Mouse (Mus musculus) G1E (cell line): Measurements from ENCODE around the gene Ccdc88c.

Experiments used
- CTCF ChIP-seq: IDR thresholded peaks from 2 replicates; pipeline ENCODE4 v1.5.1; 2012; ENCODE audit warnings: low read depth, low read length, inconsistent platforms, mixed read lengths
- GATA2 ChIP-seq: IDR thresholded peaks from 2 replicates; pipeline ENCODE4 v1.6.1; 2012; ENCODE audit warnings: low read depth, low read length, inconsistent platforms, borderline replicate concordance

- no peak for TF ChIP-seq CTCF
- TF ChIP-seq GATA2, result no peak
Measured at GRCm38 (mm10) chr12:100899111-100899640, 129.7 kb downstream of the Ccdc88c start.
